Mouse (Mus musculus) gastrocnemius, adult 8-10 months (tissue): ENCODE results near the gene Gtf2h1. TPM values are rescaled to one million over a fixed set of nuclear protein-coding genes. Genes with fewer than 3 reads are reported as not detected.
"Not testable (repeated sequence)": the region's sequence is repeated elsewhere in the genome, so short reads cannot be mapped to it uniquely, and the experiment has no call there.

Experiments used
- DNase-seq, 2 experiments: peaks; one replicate each; pipeline ENCODE4 v3.0.0; 2022; ENCODE audit warnings: low spot score in 2 of 2
- total RNA-seq, 4 experiments: library from RNA; stranded (reverse); gene quantifications; 2 replicates each; pipeline ENCODE4 v1.2.4; 2022

The Gtf2h1 gene
- total RNA-seq, 4 experiments from 2014 or later = 14.7 to 18.4 (median 16.6) TPM

- no peak for DNase-seq
Measured at GRCm38 (mm10) chr7:46830799-46831590, 35.1 kb downstream of the Gtf2h1 start.

GRCm38 (mm10) chr7:46831693-46832092, 35.8 kb downstream of the Gtf2h1 start:
- DNase-seq = no peak

GRCm38 (mm10) chr7:46832112-46832810, 36.4 kb downstream of the Gtf2h1 start:
- not testable (repeated sequence) for DNase-seq

GRCm38 (mm10) chr7:46833266-46833665, 37.4 kb downstream of the Gtf2h1 start:
- no peak for DNase-seq

GRCm38 (mm10) chr7:46833670-46834255, 37.9 kb downstream of the Gtf2h1 start:
- no peak for DNase-seq

- no peak for DNase-seq
Measured at GRCm38 (mm10) chr7:46834994-46835610, 39.2 kb downstream of the Gtf2h1 start.

- no peak for DNase-seq
Measured at GRCm38 (mm10) chr7:46836357-46836756, 40.5 kb downstream of the Gtf2h1 start.

- no peak for DNase-seq
Measured at GRCm38 (mm10) chr7:46837073-46837472, 41.2 kb downstream of the Gtf2h1 start.

GRCm38 (mm10) chr7:46838104-46838671, 42.3 kb downstream of the Gtf2h1 start:
- peak; percentile 48 to 70 for DNase-seq

GRCm38 (mm10) chr7:46838891-46839302, 43.0 kb downstream of the Gtf2h1 start:
- DNase-seq = peak; percentile 80 to 88

- no peak for DNase-seq
Measured at GRCm38 (mm10) chr7:46839446-46839845, 43.5 kb downstream of the Gtf2h1 start.

- DNase-seq = no peak
Measured at GRCm38 (mm10) chr7:46839861-46840260, 44.0 kb downstream of the Gtf2h1 start.

GRCm38 (mm10) chr7:46840326-46840725, 44.4 kb downstream of the Gtf2h1 start:
- DNase-seq = no peak

GRCm38 (mm10) chr7:46840787-46841525, 45.1 kb downstream of the Gtf2h1 start, which contains the start of gene Ldha:
Gene Ldha, plus strand, starts transcription at chr7:46841475.
- no peak for DNase-seq

GRCm38 (mm10) chr7:46842278-46842677, 46.4 kb downstream of the Gtf2h1 start:
- DNase-seq = no peak

- no peak for DNase-seq
Measured at GRCm38 (mm10) chr7:46843576-46843975, 47.7 kb downstream of the Gtf2h1 start.

GRCm38 (mm10) chr7:46845211-46845977, 49.5 kb downstream of the Gtf2h1 start:
- peak; percentile 92 to 94 for DNase-seq

GRCm38 (mm10) chr7:46845978-46846485, 50.1 kb downstream of the Gtf2h1 start:
- peak; percentile 33 to 70 for DNase-seq

- peak; percentile 57 to 82 for DNase-seq
Measured at GRCm38 (mm10) chr7:46846486-46847244, 50.8 kb downstream of the Gtf2h1 start.
